Mouse (Mus musculus) granulocyte monocyte progenitor cell, adult 5-6 weeks (primary cell): Measurements from ENCODE around the gene Asb15. TPM values are rescaled to one million over a fixed set of nuclear protein-coding genes. Genes with fewer than 3 reads are reported as not detected.

Source experiments
- ATAC-seq: replicated peaks from 2 replicates; pipeline ENCODE4 v1.8.0; 2016; ENCODE audit warnings: mild to moderate bottlenecking, moderate TSS enrichment, inconsistent platforms; ENCODE audit not compliant: poor library complexity, severe bottlenecking
- total RNA-seq, 2 experiments: library from RNA; stranded (forward) in 1 of 2; stranded (reverse) in 1 of 2; fragments of 200-712, 200-1000 nt in 1 of 2; fragments of >200 nt in 1 of 2; fragmentation: Nextera tagmentation in 1 of 2; gene quantifications; 2 replicates each; pipeline ENCODE4 v1.2.3; 2014 to 2017

The Asb15 gene
- total RNA-seq, 2 experiments from 2014 or later = not detected

DNA sequence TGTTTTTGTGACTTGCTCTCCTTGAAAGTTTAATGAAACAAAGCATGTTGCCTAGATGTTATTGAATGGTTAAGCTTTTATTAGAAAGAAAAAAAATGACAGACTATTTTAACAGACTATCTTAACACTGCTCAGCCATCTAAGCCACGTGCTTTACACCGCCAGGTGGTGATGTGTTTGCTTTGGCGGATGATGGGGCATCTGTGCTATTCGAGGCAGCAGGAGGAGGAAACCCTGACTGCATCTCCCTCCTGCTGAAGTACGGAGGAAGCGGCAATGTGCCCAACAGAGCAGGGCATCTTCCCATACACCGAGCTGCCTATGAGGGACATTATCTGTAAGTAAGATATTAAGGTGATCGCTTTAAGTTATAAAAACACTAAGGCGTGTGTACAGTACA is 36.1 kb downstream of the Asb15 start:
- no peak for ATAC-seq

DNA sequence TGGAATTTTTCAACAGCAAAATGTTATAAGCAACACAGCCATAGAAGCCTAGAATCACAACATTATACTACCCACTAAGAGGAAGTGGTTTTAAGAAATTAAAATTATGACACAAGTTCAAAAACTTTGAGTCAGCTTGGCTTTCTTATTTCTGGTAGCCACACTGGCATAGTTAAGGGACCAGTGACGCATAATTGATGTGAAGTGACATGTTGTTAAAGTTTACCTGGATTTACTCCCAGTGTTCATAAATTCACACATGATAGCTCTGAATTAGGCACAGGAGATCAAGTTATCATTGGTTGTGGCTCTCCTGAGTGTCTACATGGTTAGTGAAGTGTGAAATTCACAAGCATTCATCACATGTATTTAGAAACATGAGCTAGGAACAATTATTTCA is 36.9 kb downstream of the Asb15 start:
- no peak for ATAC-seq

DNA sequence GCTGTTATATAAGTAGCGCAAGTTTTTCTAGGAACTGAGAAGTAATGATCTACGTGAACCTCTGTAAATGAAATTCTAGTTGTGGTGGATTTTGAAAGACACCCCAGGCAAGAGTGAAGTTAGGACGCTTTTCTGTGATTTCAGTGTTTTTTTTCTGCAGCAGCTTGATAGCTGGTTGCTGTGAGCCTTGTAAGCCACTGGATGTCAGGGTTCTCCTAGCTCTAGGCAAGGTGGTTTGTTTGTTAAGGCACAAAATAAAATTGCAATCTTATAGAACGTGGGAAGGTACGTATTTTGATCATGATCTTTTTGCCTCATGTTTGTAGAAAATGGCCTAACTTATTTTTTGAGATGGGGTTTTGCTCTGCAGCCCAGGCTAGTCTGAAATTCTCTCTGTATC is 41.0 kb downstream of the Asb15 start:
- no peak for ATAC-seq

DNA sequence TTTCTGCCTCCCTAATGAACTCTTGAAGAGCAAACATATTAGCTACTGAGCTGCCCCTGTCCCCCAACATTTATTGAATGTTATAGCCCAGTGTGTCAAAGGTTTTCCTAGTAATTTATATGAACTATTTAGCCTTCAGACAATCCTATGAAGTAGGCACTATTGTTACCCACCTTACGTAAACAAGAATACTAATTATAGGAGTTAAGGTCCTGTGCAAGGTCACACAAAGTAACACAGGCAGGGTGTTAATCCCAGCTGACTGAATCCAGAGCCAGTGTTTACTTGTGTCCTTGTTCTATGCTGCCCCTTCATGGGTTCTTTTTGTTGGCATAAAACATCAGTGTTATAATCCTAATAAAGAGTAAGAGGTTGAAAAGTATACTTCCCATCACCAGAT is 41.8 kb downstream of the Asb15 start:
- ATAC-seq = no peak

DNA sequence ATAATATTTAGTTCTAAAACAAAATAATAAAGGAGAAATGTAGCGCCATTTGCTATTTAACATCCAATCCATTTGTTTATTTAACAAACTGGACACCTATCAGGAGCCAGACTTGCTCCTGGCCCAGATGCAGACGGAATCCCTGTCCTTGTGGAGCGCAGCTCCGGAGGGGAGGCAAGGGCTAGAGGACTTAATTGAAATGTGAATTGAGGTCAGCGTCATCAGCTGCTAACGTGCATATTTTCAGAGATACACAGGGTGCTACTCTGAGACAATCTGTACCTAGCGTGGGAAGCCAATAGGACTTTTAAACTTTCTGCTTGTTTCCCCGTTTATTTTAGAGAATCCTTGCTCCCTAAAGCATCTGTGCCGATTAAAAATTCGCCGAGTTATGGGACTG is 42.3 kb downstream of the Asb15 start:
- no peak for ATAC-seq

DNA sequence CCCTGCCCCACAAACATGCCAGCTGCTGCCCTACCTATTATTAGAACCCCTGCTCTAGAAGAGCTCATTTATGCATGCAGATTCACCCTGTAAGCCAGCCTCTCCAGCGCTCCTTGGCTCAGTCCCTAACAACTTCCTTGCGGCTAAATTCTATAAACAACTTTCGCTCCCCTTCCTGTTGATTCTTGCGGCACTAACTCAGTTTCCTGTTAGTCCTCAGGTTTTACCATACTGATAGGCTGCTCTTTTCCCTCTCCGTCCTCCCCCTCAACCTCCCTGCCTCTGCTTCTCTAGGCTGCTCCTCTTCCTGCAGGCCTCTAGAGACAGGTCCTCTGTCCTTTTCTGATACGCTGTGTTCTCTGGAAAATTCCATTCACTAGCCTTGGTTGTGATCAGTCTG is 43.2 kb downstream of the Asb15 start:
- ATAC-seq = no peak

DNA sequence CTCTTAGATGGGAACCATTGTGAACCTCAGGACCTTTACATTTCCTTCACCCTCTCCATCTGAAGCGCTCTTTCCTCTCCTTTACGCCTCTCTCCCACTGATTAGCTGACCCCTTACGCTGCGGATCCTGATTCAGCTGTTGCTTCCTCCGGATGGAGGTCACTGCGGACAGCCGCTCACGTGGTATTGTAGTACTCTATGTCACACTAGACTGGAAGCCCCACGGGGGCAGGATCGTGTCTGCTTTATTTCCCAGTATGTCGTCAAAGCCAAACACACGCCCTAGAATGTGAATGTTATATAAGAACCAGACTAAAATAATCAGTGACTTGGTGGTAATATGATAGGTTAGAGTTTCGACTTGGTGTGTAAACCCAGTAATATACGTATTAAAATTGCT is 44.5 kb downstream of the Asb15 start:
- ATAC-seq = no peak

DNA sequence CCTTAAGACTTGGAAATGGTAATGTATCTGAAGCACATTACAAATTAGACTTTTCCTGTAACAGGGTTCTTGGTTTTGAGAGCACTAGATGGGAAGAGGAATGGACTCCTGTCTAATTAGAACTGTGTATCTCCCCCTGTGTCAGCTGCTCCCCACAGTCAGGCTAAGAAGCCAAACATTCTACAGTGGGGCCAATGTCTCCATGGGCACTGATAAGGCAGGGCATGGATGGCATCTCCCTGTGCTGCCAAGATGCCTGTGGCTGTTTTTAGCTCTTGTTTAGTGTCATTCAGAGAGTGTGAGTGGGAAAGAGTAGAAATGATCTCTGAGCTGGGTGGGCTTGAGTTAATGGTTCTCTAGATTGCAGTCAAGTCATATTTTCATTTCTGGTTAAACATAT is 45.4 kb downstream of the Asb15 start:
- no peak for ATAC-seq

DNA sequence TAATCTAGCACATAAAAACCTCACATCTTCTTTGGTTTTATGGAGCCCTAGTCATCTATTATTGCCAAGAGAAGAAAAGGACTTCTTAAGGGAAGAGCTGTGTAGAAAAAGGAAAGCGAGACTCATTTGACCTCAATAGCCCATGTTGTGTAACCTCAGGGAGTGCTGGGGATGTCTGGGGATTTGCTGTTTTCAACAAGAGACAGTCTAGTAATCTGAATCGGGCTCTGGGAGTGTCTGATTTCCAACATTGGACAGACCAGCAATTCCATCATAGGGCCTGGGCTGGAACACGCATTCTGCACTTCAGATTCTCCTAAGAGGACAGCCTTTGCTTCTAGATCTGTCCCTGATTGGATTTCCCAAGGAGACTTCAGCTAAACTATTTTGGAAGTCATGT is 55.5 kb downstream of the Asb15 start:
- no peak for ATAC-seq

DNA sequence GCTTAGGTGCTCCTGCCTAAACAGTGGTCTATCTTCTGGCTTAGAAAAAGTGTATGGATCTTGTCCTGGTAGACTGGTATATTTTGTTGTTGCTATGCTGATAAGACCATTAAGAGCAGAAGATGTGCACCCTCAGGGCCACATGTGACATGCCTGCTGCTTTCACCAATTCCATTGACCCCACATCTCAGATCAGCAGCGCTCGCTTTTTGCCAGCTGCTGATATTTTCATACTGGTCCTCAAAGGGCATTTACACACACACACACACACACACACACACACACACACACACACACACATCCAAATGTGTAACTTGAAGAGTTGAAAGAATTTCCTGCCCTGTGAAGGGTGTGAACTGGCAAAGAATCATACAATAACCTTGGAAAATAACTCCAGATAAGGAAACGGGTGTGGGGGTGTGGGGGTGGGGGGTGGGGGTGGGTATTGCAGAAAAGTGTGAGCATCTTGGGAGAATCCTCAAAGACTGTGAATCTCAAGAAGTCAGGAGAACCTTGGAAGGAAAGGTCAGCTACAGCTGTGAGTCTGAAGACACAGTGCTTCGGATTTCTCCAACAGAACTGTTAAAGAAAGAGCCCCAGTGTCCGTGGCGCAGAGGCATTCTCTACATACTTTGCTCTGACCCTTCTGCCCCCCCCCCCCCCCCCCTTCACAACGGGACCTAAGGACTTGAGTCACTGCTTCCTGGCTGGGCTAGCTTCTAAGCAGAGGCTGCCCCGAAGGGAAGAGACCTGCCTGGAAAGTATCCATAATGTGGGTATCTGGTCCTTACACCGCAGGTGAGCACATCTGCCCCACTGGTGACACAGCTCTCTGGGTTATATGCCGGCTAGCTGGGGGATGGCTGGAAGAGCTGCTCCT is 57.7 kb downstream of the Asb15 start:
- ATAC-seq = no peak

DNA sequence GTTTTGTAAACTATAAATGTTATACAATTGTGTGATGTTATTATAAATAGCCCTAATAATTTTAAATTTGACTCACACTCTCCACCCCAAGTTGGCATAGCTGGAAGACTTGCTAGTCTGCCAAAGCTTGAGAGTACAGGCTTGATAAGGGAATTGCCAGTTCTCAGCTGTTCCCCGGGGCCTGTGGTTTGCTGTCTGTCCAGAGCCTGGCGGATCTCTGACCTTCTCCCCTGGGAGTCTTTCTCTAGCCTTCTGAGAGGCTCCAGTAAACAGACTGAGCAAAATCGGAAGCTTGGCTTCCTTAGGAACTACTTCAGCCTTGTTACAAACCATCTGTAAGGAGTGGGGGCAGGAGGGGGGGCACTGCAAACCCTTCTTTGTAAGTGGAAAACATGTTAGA is 58.9 kb downstream of the Asb15 start:
- ATAC-seq = no peak

DNA sequence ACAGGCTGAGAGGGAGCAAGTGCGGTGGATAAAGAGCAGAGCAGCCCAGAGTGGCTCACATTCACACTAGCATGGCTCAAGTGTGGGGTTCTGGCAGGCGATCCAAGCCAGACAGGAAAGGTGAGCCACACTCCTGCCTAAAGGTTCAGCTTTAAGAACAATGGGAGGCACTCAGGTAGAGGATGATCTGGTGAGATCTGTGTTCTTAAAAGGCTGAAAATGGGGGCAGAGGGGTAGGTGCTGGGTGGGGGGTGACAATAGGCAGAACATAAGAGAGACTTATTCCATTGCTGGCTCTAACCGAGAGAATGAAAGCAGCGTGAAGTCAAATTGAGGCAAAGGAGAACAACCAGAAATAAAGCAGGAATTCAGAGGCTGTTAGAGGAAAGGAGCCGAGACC is 62.3 kb downstream of the Asb15 start:
- ATAC-seq = no peak

DNA sequence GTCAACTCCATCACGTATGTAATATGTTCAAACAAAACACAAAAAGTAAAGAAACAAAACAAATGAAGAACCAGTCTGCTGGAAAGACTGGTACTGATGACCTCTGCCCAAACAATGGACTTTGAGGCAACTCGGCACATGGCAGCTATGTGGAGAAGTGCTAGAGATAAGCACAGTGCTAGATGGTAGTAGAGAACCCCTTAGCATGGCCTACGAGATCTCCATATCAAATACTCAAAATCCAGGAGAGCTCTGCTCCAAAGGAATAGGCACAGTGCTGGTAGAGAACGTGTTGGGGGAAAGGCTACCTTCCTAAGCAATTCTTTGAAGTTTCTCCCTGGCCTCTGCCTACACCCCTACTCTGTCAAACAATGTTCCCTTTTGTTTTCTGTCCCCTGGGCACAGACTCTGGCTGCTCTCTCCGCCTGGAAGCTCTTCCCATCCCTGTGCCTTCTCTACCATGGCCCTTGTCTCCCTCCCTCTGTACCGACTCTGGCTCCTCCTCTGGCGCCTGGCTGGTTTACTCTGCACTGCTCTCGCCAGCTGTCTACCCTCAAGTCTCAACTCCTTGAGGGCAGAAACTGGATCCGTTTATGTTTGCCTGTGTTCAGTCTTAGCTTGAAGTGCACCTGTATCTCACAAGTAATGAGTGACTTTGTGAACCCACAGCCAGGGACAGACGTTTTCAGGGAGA is 63.7 kb downstream of the Asb15 start:
- ATAC-seq = no peak

DNA sequence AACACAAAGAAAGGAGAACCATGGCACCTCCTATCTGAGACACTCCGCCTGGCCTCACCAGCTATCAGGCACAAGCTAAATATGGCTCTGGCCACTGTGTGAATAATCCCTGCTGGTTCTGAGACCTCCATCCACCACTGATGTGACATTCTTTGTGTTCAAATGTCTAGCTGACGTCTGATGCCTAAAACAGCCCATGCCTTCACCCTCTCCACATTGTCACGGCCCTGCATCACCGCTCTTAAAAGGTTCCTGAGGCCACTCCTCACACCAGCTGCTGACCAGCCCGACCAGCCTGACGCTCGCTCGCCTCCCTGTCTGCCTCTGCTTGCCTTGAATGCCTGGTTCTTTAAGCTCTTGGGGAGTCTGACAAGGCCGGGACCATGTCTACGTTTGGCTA is 69.6 kb downstream of the Asb15 start, which contains the start of gene Lmod2:
Gene Lmod2, plus strand, starts transcription at position 263 of the 400 bp plus-strand sequence.
- no peak for ATAC-seq

DNA sequence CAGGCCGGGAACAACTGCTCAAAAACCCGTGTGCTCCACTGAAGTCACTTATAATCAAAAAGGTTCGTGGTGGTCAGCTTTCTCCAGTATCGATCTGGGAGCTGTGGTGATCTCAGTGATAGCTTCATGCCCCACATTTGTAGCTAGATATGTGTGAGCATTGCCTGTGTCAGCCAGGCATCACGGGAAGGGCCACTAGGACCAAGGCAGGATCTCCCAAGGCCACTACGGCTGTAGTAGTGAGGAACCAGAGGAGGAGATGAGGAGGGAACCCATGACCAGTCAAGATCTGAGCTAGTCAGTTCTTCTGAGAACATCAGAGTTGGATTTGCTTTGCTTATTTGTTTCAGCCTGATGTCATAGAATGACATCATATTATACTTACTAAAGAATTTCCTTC is 71.2 kb downstream of the Asb15 start:
- no peak for ATAC-seq

DNA sequence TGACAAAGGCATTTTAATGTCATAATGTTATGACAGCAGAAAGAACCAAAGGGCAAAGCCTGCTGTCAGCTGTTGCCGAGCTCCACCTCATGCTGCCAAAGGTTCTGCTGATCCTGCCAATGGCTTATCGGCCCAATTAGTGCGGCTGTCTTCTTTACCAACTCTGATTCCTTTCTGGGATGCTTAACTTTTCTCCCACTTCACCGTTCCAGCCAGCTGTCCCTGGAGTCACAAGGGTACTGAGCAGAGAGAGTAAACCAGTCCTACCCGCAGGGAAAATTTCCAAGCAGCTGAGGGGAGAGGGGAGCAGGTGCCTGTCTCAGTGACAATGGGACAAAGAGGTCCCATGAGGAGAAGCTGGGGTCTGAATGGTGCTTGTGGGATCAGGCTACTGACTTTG is 71.7 kb downstream of the Asb15 start:
- no peak for ATAC-seq

DNA sequence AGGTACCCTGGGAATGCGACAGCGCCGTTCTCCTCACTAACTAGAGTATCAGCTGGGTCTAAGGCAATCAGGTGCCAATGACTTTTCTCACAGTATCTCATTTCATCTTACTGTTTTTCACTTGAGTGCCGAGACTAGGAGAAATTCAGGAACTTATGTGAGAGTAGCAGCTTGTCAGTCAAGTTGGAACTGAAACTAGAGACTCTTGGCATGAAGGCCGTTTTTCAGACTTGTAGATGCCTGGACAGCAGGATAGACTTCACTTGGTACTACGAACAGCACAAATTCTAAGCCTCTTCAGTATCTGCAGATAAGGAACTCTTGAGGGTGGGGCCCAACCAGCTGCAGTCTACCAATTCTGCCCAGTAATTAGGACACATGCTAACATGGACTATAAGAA is 72.2 kb downstream of the Asb15 start:
- ATAC-seq = no peak

DNA sequence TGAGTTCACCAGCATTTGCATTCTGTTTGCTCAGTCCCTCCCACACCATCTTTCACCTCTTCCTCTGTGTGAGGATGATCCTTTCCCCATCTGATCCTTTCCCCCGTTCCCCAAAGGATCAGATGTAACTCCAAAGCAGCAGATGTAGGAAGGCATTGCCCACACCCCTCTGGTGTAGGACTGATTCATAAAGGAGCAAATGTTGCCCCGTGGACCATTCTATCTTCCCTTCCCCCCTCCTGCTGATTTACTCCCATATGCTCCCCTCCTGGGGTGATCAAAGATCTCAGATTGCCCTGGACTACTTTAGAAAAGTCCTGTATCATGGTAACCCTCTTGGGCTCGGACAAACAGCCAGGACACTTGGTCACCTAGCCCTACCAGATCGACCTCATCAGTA is 72.8 kb downstream of the Asb15 start:
- ATAC-seq = no peak

DNA sequence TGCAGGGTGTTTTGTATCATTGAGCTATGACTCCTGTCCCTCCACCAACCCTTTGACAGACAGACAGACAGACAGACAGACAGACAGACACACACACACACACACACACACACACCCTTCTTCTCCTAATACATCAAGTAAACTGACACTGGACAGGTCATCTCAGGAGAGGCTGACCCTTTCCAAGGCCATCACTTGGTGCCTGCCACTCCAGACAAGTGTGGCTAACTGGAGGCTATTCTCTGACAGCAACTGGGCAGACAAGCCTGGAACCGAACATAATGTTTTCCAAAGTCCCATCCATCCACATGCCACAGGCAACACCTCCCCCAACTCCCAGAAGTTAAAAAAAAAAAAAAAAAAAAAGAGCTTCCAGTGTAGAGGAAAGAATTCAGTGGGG is 73.7 kb downstream of the Asb15 start:
- ATAC-seq = no peak

DNA sequence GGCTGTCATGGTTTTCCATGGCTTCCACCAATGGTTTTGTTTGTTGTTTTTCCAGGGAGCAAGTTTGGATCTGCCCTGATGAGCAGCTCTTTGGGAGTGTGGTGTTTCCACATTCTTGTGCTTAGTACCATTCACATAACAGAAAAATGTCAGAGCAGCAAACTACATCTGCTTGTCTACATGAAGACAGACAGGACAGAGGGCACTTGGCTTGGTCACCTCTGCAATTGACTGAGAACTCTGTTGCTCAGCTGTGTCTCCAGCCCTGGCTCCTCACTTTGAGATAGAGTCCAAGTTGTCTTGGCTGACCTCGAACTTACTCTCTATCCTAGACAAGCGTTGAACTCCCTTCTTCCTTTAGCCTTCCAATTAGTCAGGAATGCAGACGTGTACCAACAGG is 74.4 kb downstream of the Asb15 start:
- ATAC-seq = no peak

DNA sequence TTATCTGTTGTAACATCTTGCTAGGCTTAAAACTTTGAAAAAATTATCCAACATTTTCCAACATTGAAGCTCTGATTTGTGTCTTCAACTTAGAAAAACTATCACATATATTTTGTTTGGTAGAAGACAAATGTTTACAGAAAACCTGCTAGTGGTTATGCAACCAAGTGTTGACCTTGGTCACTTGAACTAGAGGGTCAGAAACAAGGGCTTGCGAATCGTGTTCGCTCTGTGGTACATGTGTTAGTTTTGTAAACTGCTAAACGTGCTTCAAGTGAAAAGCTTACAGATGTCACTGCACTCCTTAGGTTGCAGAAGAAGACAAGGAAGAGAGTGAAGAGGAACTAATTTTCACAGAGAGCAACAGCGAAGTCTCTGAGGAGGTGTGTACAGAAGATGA is 75.0 kb downstream of the Asb15 start:
- ATAC-seq = no peak

DNA sequence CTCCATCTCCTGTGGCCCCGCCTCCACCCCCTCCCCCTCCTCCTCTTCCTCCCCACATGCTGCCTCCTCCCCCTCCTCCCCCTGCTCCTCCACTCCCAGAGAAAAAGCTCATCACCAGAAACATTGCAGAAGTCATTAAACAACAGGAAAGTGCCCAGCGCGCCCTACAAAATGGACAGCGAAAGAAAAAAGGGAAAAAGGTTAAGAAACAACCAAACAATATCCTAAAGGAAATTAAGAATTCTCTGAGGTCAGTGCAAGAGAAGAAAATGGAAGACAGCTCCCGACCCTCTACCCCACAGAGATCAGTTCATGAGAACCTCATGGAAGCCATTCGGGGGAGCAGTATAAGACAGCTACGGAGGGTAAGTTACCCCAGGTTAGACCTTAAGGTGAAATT is 76.3 kb downstream of the Asb15 start:
- ATAC-seq = no peak
